Mouse (Mus musculus): ENCODE results near the gene Snx6. TPM values are rescaled to one million over a fixed set of nuclear protein-coding genes. Genes with fewer than 3 reads are reported as not detected.
"Not testable (repeated sequence)": the region's sequence is repeated elsewhere in the genome, so short reads cannot be mapped to it uniquely, and the experiment has no call there.

Gene Snx6
- total RNA-seq, 2 experiments from 2014 or later = 32.5 to 37.7 TPM

DNA sequence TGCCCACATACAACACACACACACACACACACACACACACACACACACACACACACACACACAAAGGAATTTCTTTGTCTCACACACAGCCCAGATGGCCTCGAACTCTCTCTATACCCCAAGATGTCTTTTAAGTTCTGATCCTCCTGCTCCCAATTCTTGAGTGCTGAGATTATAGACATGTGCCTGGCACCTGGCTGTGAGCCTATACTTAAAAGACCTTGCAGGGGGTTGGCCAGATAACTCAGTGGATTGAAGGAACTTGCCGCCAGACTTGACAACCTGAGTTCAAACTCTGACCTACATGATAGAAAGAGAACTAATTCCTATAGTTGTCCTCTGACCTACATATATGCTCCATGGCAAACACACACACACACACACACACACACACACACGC is 8.0 kb upstream of the Snx6 start:
- no peak for DNase-seq

DNA sequence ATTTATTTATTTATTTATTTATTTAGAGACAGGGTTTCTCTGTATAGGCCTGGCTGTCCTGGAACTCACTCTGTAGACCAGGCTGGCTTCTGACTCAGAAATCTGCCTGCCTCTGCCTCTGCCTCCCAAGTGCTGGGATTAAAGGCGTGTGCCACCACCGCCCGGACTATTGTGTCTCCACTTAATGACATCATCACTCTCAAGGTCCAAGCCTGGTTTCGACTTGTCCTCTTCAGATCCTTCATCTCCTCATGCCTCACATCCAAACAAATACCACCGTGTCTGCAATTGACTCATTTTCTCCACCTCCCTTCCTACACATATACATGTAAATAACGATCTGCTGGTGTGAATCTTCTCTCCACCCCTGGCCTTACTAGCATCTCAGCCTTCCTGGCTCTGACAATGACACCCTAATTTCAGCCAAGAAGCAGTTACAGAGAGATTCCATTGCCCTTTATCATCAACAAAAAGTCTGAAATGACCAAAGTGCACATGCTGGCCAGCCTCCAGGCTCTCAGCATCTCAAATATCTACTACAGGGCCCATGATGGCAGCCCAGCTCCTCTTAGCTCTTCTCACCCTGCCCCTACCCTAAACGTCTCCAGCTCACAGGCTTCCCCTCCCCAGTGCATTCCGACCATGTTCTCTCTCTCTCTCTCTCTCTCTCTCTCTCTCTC is 1.2 kb upstream of the Snx6 start:
- no peak for DNase-seq

DNA sequence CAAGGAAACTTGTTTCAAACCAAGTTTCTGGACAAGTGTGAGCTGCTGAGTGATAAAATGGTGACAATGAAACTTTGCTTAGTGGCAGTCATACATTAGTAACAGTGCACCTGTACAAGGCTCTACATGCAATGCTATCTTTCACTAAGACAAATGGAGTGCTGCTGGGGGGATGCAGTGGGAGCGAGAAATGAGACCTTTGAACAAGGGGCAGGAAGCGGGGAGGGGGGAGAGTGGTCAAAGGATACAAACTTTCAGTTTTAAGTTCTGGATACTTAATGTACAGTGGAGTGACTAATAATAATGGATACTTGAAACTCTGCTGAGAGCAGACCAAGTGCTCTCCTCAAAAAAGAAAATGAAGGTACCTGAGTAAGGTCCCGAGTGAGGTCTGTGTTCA is 1.1 kb downstream of the Snx6 start:
- no peak for DNase-seq

DNA sequence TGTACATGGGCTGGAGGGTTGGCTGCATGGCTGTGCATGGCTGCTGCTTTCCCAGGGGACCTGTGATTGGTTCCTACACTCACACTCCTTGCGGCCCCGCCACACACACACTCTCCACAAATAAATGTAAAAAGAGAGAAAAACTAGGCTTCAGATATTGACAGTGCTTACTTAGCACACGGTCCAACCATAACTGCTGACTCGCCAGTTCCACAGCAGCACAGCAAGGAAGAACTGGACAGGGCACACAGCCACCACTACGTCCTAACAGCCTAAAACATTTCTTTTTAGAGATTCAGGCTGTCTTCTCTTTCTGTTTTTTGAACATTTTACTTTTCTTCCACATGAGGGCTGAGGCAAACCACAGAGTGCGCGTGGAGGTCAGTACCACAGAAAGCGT is 4.0 kb downstream of the Snx6 start:
- DNase-seq = no peak

DNA sequence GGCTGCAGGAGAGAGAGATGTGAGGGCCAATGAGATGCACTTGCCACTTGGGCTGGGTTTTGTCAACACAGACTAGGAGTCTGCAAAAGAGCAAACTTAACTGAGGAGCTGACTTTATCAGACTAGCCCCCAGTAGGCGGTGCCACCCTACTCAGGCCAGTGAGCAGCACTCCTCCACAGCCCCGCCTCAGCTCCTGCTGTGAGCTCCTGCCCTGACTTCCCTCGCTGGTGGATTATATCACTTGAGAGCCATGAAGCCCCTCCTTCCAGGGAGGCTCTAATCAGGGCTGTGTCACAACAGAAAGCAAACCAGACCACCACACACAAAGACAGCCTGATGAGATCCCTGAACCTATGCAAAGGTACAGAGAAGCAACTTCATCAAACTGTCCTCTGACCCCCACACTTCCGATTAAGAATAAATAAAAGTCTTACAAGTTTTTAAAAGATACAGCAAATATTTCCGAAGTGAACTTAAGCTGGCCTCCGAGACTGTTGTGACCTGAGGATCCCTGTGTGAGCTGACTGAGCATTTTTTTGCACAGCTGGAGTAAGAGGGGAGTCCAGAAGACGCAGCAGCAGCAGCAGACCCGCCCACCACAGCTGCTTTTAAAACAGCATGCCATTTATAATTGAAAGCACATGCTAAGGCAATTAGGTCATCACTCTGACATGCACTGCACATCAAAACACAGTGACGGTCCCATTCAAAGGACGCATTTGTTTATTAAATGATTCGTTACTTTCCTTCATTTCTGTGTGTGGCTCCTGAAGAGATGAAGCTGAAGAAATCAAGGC is 6.0 kb downstream of the Snx6 start:
- peak; percentile 30 for DNase-seq

DNA sequence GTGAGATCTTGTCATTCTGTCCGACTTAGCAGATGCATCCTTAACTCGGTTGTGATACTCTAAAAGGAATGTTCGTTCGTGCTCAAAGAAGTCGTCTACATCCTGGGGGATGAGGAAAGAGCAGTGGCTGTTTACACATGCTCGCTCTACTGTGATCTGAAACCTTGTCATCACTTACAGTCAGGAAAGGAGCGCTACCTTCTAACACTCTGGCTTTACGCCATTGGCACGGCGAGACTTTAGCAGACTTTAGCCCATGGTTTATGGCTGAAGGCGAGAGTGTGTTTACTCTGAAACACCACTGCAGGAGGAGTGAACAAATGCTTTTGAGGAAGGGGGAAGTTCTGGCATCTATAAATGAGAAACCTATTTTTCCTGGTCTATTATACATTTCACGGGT is 31.9 kb downstream of the Snx6 start:
- DNase-seq = no peak

DNA sequence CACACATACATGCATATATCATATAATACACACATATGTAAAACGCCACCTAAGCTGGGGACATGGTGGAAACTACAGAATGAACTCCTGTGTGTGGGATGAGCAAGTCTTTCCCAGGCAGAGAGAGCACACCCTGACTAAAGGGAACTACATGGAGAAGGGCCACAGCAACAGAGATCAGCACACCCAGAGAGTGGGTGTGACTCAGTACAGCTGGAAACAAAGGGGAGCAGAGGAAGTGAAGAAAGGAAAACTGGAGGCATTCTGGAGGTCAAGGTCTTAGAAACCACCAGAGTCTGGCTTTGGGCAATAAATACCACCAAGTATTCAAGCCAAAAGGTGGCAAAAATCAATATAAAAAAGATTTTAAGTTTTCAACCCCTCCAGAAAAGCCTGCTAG is 34.8 kb downstream of the Snx6 start:
- no peak for DNase-seq

DNA sequence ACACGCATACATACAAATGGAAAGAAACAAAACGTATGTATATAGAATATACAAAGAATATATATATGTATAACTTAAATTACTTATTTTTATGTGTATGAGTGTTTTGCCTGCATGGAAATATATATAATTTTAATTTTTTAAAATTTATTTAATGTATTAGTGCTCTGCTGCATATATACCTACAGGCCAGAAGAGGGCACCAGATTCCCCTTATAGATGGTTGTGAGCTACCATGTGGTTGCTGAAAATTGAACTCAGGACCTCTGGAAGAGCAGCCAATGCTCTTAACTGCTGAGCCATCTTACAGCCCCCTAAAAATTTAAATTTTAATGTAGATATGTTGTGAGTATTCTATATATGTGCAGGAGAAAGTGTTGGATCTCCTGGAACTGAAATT is 36.7 kb downstream of the Snx6 start:
- no peak for DNase-seq

DNA sequence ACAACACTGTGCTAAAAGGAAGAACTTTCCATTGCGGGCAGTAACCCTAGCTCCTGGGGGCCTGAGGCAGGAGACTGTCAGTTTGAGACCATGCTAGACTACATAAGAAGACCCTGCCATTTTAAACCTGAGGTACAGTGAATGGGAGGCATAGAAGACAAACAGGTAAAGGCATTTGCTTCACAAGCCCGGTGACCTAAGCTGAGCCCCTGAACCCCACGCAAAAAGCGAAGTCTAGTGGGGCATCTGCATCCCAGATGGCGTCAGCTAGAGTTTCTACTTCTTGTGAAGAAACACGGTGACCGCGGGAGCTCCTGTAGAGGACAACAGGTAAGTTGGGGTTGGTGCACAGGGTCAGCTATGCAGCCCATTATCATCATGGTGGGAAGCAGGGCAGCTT is 46.9 kb downstream of the Snx6 start:
- no peak for DNase-seq

DNA sequence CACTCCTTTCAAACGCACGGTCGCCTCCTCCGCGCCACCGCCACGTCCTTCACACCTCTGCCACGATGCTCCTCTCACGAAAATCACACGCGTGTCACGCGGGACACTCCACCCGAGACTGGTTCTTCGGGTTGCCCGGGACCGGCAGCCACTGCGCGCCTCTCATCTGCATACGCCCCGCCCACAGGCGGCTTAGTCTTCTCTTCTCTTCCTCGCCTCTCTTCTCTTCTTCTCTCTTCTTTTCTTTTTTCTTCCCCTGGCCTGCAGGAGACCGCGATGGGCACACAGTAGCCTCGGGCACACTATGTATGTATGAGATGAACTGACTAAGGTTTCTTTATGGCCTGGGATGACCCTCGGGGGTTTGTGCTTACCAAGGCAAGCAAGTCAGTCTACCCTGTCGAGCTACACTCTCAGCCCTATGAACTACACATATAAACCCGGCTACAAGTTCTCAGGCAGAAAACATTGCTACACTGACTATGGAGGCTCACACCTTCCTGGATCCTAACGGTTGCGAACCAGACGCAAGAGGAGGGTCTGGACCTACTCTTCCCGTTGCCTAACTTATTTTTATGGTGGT is 56.8 kb downstream of the Snx6 start:
- not testable (repeated sequence) for DNase-seq

DNA sequence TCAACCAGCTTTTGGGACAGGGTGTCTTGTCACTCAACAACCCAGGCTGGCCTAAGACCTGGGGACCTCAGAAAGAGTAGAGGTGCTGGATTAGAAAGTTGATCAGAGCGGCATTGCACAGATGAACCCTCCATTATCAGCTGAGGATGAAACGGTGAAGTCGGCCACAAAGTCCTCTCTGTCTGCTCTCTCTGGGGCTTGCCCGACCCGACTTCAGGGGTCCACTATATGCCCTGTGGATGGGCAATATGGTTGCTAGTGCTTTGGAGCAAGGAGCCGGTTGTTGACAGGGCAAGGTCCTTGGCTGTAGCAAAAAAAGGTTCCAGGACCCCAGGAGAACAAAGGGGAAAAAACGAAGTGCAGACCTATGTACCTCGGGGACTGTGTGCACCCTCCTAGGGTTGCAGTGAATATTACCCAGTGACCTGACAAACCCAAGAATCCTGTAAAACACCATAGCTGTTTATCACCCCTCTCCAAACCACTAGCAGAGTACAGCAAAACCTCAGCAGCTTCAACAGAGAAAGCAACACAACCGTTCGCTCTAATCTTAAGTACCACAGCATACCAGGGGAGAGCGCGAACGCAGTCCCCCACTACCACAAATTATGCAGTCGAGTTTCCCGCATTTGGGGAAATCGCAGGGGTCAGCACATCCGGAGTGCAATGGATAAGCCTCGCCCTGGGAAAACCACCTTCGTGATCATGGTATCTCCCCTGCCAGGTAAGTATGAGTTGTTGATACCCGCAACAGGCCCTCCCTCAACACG is 57.4 kb downstream of the Snx6 start:
- DNase-seq = not testable (repeated sequence)

DNA sequence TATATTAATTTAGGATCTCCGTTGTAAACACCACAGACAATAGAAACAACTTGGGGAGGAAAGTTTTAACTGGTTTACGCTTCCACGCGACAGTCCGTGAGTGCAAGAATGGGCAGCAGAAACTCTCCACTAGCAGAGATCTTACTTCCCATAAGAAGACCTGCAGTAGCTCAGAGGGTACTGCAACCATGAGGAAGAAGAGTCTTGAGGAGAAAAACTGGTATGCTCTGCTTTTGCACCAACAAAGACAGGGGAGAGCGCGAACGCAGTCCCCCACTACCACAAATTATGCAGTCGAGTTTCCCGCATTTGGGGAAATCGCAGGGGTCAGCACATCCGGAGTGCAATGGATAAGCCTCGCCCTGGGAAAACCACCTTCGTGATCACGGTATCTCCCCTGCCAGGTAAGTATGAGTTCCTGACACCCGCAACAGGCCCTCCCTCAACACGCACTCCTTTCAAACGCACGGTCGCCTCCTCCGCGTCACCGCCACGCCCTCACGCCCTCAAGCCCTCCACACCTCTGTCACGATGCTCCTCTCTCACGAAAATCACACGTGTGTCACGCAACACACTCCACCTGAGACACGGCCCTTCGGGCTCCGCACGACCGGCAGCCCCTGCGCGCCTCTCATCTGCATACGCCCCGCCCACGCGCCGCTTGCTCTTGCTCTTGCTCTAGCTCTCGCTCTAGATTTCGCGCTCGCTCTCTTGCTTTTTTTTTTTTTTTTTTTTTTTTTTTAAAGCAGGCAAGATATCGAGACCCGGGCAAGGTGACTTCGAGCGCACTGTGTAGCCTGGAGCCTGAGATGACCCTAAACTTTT is 61.0 kb downstream of the Snx6 start:
- peak; percentile 34 for DNase-seq

DNA sequence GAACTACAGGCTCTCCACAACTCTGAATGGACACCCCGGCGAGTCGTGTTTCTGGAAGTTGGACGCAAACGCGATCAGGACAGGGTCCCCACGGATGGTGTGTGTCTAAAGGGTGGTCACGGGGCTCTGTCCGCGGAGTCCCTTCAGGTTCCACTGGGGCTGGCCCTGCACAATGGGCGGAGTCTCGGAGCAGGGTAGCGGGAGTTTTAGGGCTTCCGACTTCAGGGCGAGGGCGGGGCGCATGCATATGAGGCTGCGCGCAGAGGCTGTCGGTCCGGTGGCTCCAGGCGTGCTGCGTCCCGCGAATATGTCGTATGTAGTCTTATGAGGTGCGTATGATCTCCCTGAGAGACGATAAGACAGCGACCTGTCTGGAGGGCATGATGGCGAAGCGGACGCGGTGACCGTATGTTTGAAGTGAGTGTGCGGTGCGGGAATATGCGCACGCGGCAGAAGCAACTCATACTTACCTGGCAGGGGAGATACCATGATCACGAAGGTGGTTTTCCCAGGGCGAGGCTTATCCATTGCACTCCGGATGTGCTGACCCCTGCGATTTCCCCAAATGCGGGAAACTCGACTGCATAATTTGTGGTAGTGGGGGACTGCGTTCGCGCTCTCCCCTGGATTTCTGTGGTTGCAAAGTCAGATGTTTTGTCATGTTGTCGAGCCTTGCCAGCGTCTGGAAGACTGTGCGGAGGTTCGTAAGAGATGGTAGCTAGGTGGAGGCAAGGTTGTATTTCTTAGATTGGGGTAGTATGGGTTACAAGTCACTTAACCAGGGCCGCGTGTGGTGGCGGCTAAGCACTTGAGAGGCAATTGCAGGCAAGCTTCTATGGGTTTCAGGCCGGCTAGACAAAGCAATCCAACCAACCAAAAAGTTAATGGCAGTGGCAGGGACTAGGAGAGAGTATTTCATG is 66.1 kb downstream of the Snx6 start:
- DNase-seq = not testable (repeated sequence)

DNA sequence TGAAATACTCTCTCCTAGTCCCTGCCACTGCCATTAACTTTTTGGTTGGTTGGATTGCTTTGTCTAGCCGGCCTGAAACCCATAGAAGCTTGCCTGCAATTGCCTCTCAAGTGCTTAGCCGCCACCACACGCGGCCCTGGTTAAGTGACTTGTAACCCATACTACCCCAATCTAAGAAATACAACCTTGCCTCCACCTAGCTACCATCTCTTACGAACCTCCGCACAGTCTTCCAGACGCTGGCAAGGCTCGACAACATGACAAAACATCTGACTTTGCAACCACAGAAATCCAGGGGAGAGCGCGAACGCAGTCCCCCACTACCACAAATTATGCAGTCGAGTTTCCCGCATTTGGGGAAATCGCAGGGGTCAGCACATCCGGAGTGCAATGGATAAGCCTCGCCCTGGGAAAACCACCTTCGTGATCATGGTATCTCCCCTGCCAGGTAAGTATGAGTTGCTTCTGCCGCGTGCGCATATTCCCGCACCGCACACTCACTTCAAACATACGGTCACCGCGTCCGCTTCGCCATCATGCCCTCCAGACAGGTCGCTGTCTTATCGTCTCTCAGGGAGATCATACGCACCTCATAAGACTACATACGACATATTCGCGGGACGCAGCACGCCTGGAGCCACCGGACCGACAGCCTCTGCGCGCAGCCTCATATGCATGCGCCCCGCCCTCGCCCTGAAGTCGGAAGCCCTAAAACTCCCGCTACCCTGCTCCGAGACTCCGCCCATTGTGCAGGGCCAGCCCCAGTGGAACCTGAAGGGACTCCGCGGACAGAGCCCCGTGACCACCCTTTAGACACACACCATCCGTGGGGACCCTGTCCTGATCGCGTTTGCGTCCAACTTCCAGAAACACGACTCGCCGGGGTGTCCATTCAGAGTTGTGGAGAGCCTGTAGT is 76.4 kb downstream of the Snx6 start:
- DNase-seq = not testable (repeated sequence)

DNA sequence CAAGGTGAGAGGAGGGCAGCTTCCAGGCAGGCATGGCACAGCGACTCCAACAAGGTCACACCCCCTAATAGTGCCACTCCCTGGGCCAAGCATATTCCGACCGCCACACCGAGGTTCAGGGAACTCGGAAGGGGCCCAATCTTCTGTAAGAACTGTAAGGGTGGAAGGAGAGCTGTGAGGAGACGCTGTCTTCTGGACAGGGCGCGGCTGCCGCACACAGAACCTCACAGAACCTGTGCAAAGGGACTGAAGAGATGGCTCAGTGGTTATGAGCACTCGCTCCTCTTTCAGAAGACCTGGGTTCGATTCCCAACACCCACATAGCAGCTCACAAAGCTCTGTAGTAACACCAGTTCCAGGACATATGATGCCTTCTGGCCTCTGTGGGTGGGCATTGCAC is 78.0 kb downstream of the Snx6 start:
- not testable (repeated sequence) for DNase-seq

DNA sequence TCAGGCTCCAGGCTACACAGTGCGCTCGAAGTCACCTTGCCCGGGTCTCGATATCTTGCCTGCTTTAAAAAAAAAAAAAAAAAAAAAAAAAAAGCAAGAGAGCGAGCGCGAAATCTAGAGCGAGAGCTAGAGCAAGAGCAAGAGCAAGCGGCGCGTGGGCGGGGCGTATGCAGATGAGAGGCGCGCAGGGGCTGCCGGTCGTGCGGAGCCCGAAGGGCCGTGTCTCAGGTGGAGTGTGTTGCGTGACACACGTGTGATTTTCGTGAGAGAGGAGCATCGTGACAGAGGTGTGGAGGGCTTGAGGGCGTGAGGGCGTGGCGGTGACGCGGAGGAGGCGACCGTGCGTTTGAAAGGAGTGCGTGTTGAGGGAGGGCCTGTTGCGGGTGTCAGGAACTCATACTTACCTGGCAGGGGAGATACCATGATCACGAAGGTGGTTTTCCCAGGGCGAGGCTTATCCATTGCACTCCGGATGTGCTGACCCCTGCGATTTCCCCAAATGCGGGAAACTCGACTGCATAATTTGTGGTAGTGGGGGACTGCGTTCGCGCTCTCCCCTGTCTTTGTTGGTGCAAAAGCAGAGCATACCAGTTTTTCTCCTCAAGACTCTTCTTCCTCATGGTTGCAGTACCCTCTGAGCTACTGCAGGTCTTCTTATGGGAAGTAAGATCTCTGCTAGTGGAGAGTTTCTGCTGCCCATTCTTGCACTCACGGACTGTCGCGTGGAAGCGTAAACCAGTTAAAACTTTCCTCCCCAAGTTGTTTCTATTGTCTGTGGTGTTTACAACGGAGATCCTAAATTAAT is 81.5 kb downstream of the Snx6 start:
- DNase-seq = not testable (repeated sequence)

DNA sequence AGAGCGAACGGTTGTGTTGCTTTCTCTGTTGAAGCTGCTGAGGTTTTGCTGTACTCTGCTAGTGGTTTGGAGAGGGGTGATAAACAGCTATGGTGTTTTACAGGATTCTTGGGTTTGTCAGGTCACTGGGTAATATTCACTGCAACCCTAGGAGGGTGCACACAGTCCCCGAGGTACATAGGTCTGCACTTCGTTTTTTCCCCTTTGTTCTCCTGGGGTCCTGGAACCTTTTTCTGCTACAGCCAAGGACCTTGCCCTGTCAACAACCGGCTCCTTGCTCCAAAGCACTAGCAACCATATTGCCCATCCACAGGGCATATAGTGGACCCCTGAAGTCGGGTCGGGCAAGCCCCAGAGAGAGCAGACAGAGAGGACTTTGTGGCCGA is 85.0 kb downstream of the Snx6 start:
- DNase-seq = not testable (repeated sequence)

DNA sequence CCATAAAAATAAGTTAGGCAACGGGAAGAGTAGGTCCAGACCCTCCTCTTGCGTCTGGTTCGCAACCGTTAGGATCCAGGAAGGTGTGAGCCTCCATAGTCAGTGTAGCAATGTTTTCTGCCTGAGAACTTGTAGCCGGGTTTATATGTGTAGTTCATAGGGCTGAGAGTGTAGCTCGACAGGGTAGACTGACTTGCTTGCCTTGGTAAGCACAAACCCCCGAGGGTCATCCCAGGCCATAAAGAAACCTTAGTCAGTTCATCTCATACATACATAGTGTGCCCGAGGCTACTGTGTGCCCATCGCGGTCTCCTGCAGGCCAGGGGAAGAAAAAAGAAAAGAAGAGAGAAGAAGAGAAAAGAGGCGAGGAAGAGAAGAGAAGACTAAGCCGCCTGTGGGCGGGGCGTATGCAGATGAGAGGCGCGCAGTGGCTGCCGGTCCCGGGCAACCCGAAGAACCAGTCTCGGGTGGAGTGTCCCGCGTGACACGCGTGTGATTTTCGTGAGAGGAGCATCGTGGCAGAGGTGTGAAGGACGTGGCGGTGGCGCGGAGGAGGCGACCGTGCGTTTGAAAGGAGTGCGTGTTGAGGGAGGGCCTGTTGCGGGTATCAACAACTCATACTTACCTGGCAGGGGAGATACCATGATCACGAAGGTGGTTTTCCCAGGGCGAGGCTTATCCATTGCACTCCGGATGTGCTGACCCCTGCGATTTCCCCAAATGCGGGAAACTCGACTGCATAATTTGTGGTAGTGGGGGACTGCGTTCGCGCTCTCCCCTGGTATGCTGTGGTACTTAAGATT is 85.6 kb downstream of the Snx6 start:
- DNase-seq = not testable (repeated sequence)
